Mouse (Mus musculus) cerebellum, postnatal 4 days (tissue): Measurements from ENCODE around the gene Rgs8.
A peak's percentile ranks its signal among the peaks of the same experiment; 100 is the strongest.

Experiments
- DNase-seq, 2 experiments: peaks; one replicate each; pipeline ENCODE4 v3.0.0; 2022; ENCODE audit warnings: low spot score in 2 of 2, mixed read lengths in 1 of 2

Rgs8 gene

GRCm38 (mm10) chr1:153742374-153743155 lies 89.7 kb downstream of the Rgs8 start:
- peak; percentile 67 to 82 for DNase-seq

- no peak for DNase-seq
Observed at GRCm38 (mm10) chr1:153746119-153746670, 93.4 kb downstream of the Rgs8 start.

- peak in 1 of 2 experiments; percentile 78 for DNase-seq
Observed at GRCm38 (mm10) chr1:153746728-153747127, 93.9 kb downstream of the Rgs8 start.

DNA sequence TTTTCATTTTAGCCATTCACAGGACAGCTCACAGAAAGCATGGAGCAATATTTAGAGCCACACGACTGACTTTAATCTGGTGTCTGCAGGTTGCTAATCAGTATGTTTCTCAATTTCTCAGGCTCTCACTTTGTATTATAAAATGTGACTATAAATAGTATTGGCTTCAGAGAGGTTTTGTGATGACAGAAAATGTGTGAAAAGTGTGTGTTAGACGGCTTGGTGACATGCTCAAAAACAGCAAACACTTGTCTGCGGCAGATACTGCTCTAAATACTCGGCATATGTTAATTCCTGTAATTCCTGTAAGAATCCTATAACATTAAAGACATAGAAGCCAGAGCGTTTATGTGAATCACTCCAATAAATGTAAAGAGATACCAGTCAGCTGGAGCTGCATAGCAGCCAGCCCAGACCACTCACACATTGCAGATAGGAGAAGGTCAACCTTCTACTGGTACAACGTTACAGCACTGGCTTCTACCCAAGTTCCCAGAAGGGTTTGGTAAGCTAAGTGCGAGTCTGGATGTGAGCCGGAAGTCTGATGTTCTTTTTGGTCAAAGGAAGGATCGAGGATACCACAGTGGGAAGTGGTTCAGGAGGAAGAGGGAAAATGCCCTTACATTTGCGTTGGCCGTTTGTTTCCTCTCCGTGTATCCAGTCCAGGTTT lies 95.2 kb downstream of the Rgs8 start:
- DNase-seq: no peak

GRCm38 (mm10) chr1:153748549-153748948 lies 95.7 kb downstream of the Rgs8 start:
- DNase-seq: no peak

GRCm38 (mm10) chr1:153749211-153749801 lies 96.5 kb downstream of the Rgs8 start, which contains the start of gene Rnasel:
Gene Rnasel, plus strand, starts transcription at chr1:153749426.
- peak; percentile 41 to 69 for DNase-seq
